Comparison of ENCODE assay signal across 34 mouse cellular contexts in genomic region chr2:156848526-156849182, GRCm38 (mm10). TPM values are rescaled to one million over a fixed set of nuclear protein-coding genes. Genes with fewer than 3 reads are reported as not detected.
A peak's percentile ranks its signal among the peaks of the same experiment; 100 is the strongest.
DNase-seq lines count a peak whose midpoint lies in the region; ATAC-seq and TF ChIP-seq lines count a peak whose summit lies in the region.
"Had no signal": no experiment of that assay in that cellular context is flagged by ENCODE, and none has a peak within 500 bp of the region (broad histone marks: within the 10 kb centered on the region; RNA-seq: fewer than 3 reads in every experiment).

No protein-coding gene starts in this region.

- no peak for TF ChIP-seq POLR2A in MEL (IDR thresholded peaks at IDR 0.05; ENCODE audit: control insufficient read depth in 1 of 2, insufficient read depth in 1 of 2, low read depth in 1 of 2, low read length in 2 of 2, poor library complexity in 1 of 2)

- peaks cover 15% of the 10 kb centered on the region for H3K79me2 ChIP-seq in MEL (ENCODE audit: control insufficient read depth, insufficient read depth, low read length, poor library complexity)

- H3K4me1 ChIP-seq in lung, embryonic 14.5 days (ENCODE audit: insufficient read depth): peaks cover 16% of the 10 kb centered on the region
- H3K4me1 ChIP-seq in MEL (ENCODE audit: control insufficient read depth in 1 of 2, insufficient read depth in 2 of 2, low read length in 2 of 2): peaks cover 0 to 9% of the 10 kb centered on the region in 2 experiments; a peak in 1 of 4 replicates

- H3K9me3 ChIP-seq in lung, embryonic 14.5 days (ENCODE audit: low read depth, low read length): no peaks in the 10 kb centered on the region
- H3K9me3 ChIP-seq in MEL (replicated peaks; ENCODE audit: insufficient read depth, low read length): no peaks in the 10 kb centered on the region
- H3K9me3 ChIP-seq: embryonic facial prominence, embryonic 13.5 days; forebrain, embryonic 10.5 days; heart, embryonic 10.5 days; heart, embryonic 15.5 days; hindbrain, embryonic 13.5 days; limb, embryonic 15.5 days; liver, embryonic 13.5 days; midbrain, embryonic 15.5 days had no signal

- no peak for TF ChIP-seq CTCF in lung, embryonic 14.5 days (IDR thresholded peaks at IDR 0.05; ENCODE audit: low read depth)
- TF ChIP-seq CTCF in MEL (IDR thresholded peaks at IDR 0.05 in 2 of 3, conservative IDR thresholded peaks at IDR 0.05 in 1 of 3; ENCODE audit: control insufficient read depth in 1 of 3, insufficient read depth in 1 of 3, low read depth in 2 of 3, low read length in 3 of 3, poor library complexity in 1 of 3, severe bottlenecking in 1 of 3): no peak

- WGBS in lung, embryonic 14.5 days: 79% methylated on average over 6 of the region's 6 CpGs

- DNase-seq in heart, postnatal 14 days: peak; percentile 36 to 48
- no peak for DNase-seq in heart, adult 11 months
- peak; percentile 21 for DNase-seq in lung, embryonic 14.5 days
- no peak for DNase-seq in lung, postnatal 25 days (ENCODE audit: low spot score)
- DNase-seq in MEL (ENCODE audit: low read depth, low spot score) (peak; percentile 40), adipocyte (ENCODE audit: low spot score) (peak; percentile 60)
- DNase-seq in cerebellum, adult 8-10 months: no peak
- DNase-seq: adrenal gland, postnatal 14 days; B cell, adult 2 months; cerebellum, adult 11-12 months; cerebellum, postnatal 10 days; forebrain, postnatal 0 days; heart, postnatal 36 days; kidney, adult 8-10 months; kidney, postnatal 36 days; liver, embryonic 13.5 days; lung, adult 18-20 months; right cerebral cortex, postnatal 4 days; thymus, adult 18-20 months; thymus, postnatal 25 days had no signal

- H3K27me3 ChIP-seq in lung, embryonic 14.5 days (ENCODE audit: insufficient read depth, low read length): no peaks in the 10 kb centered on the region
- H3K27me3 ChIP-seq in MEL (ENCODE audit: control insufficient read depth in 1 of 2, insufficient read depth in 2 of 2, low read length in 2 of 2): no peaks in the 10 kb centered on the region
- H3K27me3 ChIP-seq: CH12.LX; embryonic facial prominence, embryonic 13.5 days; heart, embryonic 15.5 days; hindbrain, embryonic 13.5 days; limb, embryonic 15.5 days; liver, embryonic 13.5 days; midbrain, embryonic 15.5 days had no signal

- H3K36me3 ChIP-seq in lung, embryonic 14.5 days (ENCODE audit: insufficient read depth): peaks cover 86% of the 10 kb centered on the region
- H3K36me3 ChIP-seq in MEL (ENCODE audit: control insufficient read depth in 1 of 2, insufficient read depth in 2 of 2, low read length in 2 of 2): peaks cover 7 to 23% of the 10 kb centered on the region in 2 experiments
- H3K36me3 ChIP-seq: midbrain, embryonic 15.5 days had no signal

- intact Hi-C loops in heart, postnatal 14 days (cut with DNase I): no loop called here

- H3K27ac ChIP-seq in lung, embryonic 14.5 days (ENCODE audit: low read depth): no peak overlapping the region
- H3K27ac ChIP-seq in MEL (ENCODE audit: control insufficient read depth, low read depth, low read length): no peak overlapping the region
- H3K27ac ChIP-seq: embryonic facial prominence, embryonic 13.5 days; forebrain, embryonic 10.5 days; heart, embryonic 10.5 days; heart, embryonic 15.5 days; layer of hippocampus, adult 2 months; left cerebral cortex, adult 2 months; limb, embryonic 15.5 days; liver, embryonic 13.5 days; macrophage; stomach, postnatal 0 days had no signal

- no peak for TF ChIP-seq RAD21 in MEL (IDR thresholded peaks at IDR 0.05; ENCODE audit: low read depth, low read length)

- no peak for ATAC-seq in lung, embryonic 14.5 days (ENCODE audit: insufficient read depth)
- ATAC-seq: forebrain, postnatal 0 days; intestine, embryonic 16.5 days; midbrain, embryonic 15.5 days had no signal

- H3K4me3 ChIP-seq in lung, embryonic 14.5 days (ENCODE audit: low read depth, low read length): no peak overlapping the region
- H3K4me3 ChIP-seq in MEL (ENCODE audit: control insufficient read depth in 1 of 2, insufficient read depth in 1 of 2, low read depth in 2 of 2, low read length in 2 of 2): no peak overlapping the region
- H3K4me3 ChIP-seq: embryonic facial prominence, embryonic 13.5 days; forebrain, embryonic 10.5 days; heart, embryonic 10.5 days; heart, embryonic 15.5 days; hindbrain, embryonic 13.5 days; layer of hippocampus, adult 2 months; left cerebral cortex, adult 2 months; limb, embryonic 15.5 days; liver, embryonic 13.5 days; midbrain, embryonic 15.5 days had no signal

- peak; percentile 20 to 44; a peak in 2 of 4 replicates for TF ChIP-seq EP300 in MEL (IDR thresholded peaks at IDR 0.05; ENCODE audit: low read depth in 1 of 2, low read length in 2 of 2)

- H3K4me2 ChIP-seq in lung, embryonic 14.5 days: no peak overlapping the region
- H3K4me2 ChIP-seq: embryonic facial prominence, embryonic 13.5 days; heart, embryonic 15.5 days; hindbrain, embryonic 13.5 days; limb, embryonic 15.5 days; liver, embryonic 13.5 days; midbrain, embryonic 15.5 days had no signal

- H3K9ac ChIP-seq in lung, embryonic 14.5 days: no peak overlapping the region
- no peak overlapping the region for H3K9ac ChIP-seq in MEL (ENCODE audit: control insufficient read depth, low read depth, low read length, poor library complexity, severe bottlenecking)
- H3K9ac ChIP-seq: embryonic facial prominence, embryonic 13.5 days; forebrain, postnatal 0 days; heart, embryonic 15.5 days; hindbrain, embryonic 13.5 days; limb, embryonic 15.5 days; liver, embryonic 13.5 days; midbrain, embryonic 15.5 days had no signal

TF ChIP-seq in MEL, 35 proteins besides CTCF, POLR2A, EP300 and RAD21:
- no peak for TF ChIP-seq MAZ (IDR thresholded peaks at IDR 0.05; ENCODE audit: low read depth, low read length)
- peak; percentile 85 for TF ChIP-seq RCOR1 (IDR thresholded peaks at IDR 0.05; ENCODE audit: low read depth, low read length)
- peak; percentile 63 for TF ChIP-seq GATA1 (IDR thresholded peaks at IDR 0.05; ENCODE audit: low read depth, low read length)

RNA-seq across cellular contexts. Expression of gene Tgif2, which starts 8.8 kb away (rescaled TPM):
- total RNA-seq in heart, postnatal 14 days (2021): 1 to 10 TPM; 1.8 to 2.4 TPM
- polyA plus RNA-seq in lung, embryonic 14.5 days (2014; fragmentation: Nextera tagmentation; extraction: Ambion mirVana): 69.1 and 75.1 TPM in 2 replicates
- 15.2 and 16.9 TPM in 2 replicates for total RNA-seq in MEL (2012; rRNA removed)
- 10 to 100 TPM in 1 of 2 experiments, not detected in 1; 43.3 TPM for polyA plus RNA-seq in MEL (2012; ENCODE audit: insufficient read depth in 1 of 2, insufficient read length in 2 of 2, low read depth in 1 of 2, low replicate concordance in 2 of 2, missing spikeins in 1 of 2)

RNA-seq across cellular contexts. Expression of gene 4930518I15Rik, which starts 9.1 kb away (rescaled TPM):
- total RNA-seq in heart, postnatal 14 days (2021): 1 to 10 TPM; 1.5 to 1.6 TPM
- 5.7 and 7.2 TPM in 2 replicates for polyA plus RNA-seq in lung, embryonic 14.5 days (2014; fragmentation: Nextera tagmentation; extraction: Ambion mirVana)
- 0.23 TPM in 1 of 2 replicates, not detected in the other for total RNA-seq in MEL (2012; rRNA removed)
- under 1 TPM in 1 of 2 experiments, not detected in 1; 0.60 TPM for polyA plus RNA-seq in MEL (2012; ENCODE audit: insufficient read depth in 1 of 2, insufficient read length in 2 of 2, low read depth in 1 of 2, low replicate concordance in 2 of 2, missing spikeins in 1 of 2)
- total RNA-seq: common myeloid progenitor, adult 5-6 weeks had no signal

RNA-seq across cellular contexts. Expression of gene Rab5if, which starts 14.3 kb away (rescaled TPM):
- total RNA-seq in heart, postnatal 14 days (2021): 100 to 1,000 TPM; 119 to 128 TPM
- 194 and 210 TPM in 2 replicates for polyA plus RNA-seq in lung, embryonic 14.5 days (2014; fragmentation: Nextera tagmentation; extraction: Ambion mirVana)
- 211 and 226 TPM in 2 replicates for total RNA-seq in MEL (2012; rRNA removed)
- 100 to 1,000 TPM; 263 to 315 TPM for polyA plus RNA-seq in MEL (2012; ENCODE audit: insufficient read depth in 1 of 2, insufficient read length in 2 of 2, low read depth in 1 of 2, low replicate concordance in 2 of 2, missing spikeins in 1 of 2)

RNA-seq across cellular contexts. Expression of gene Sla2, which starts 38.3 kb away (rescaled TPM):
- 1 to 10 TPM in 1 of 2 experiments, under 1 TPM in 1; 0.10 to 1.3 TPM for total RNA-seq in heart, postnatal 14 days (2021)
- 0.21 and 0.50 TPM in 2 replicates for polyA plus RNA-seq in lung, embryonic 14.5 days (2014; fragmentation: Nextera tagmentation; extraction: Ambion mirVana)
- 7.7 and 9.0 TPM in 2 replicates for total RNA-seq in MEL (2012; rRNA removed)
- polyA plus RNA-seq in MEL (2012; ENCODE audit: insufficient read depth in 1 of 2, insufficient read length in 2 of 2, low read depth in 1 of 2, low replicate concordance in 2 of 2, missing spikeins in 1 of 2): under 1 TPM in 1 of 2 experiments, not detected in 1; 0.40 TPM
- total RNA-seq: forebrain, postnatal 0 days; heart, postnatal 36 days had no signal

Comparison
In these comparisons a context has a peak if more than half of its experiments do, and no peak if none do; other contexts are left out.
1. DNase-seq: peak in heart, postnatal 14 days (2 of 2), lung, embryonic 14.5 days (single experiment), MEL (single experiment) and adipocyte (single experiment); none in heart, adult 11 months (single experiment), lung, postnatal 25 days (single experiment) and cerebellum, adult 8-10 months (single experiment).